Mouse (Mus musculus) CH12.LX (cell line): ENCODE results near the gene Ppp1r16b. TPM values are rescaled to one million over a fixed set of nuclear protein-coding genes. Genes with fewer than 3 reads are reported as not detected.
A peak's percentile ranks its signal among the peaks of the same experiment; 100 is the strongest.

Experiments
- DNase-seq: peaks from one replicate; pipeline ENCODE4 v3.0.0-alpha.2; 2013; ENCODE audit errors: extremely low read depth
- H3K27ac ChIP-seq: 2 replicates; pipeline ENCODE4 v1.5.1; 2012; ENCODE audit warnings: low read depth, mild to moderate bottlenecking, control low read depth, moderate library complexity; ENCODE audit not compliant: insufficient read depth
- H3K27me3 ChIP-seq: replicated peaks from 2 replicates; pipeline ENCODE3; 2012; ENCODE audit warnings: inconsistent platforms
- H3K36me3 ChIP-seq, 2 experiments: replicated peaks in 1 of 2; 2 replicates each; pipeline versions ENCODE3 to v1.6.1; 2012; ENCODE audit warnings: inconsistent platforms in 1 of 2, low read length in 1 of 2, mild to moderate bottlenecking in 1 of 2, mixed read lengths in 1 of 2, moderate library complexity in 1 of 2; ENCODE audit not compliant: control insufficient read depth in 1 of 2, insufficient read depth in 1 of 2
- H3K4me1 ChIP-seq, 2 experiments: 2 replicates each; pipeline ENCODE4 v1.6.1; 2012; ENCODE audit warnings: inconsistent platforms in 1 of 2, moderate library complexity in 1 of 2; ENCODE audit not compliant: insufficient read depth in 2 of 2, control insufficient read depth in 1 of 2
- H3K4me2 ChIP-seq: 2 replicates; pipeline ENCODE4 v1.6.1; 2012; ENCODE audit warnings: low read depth, mild to moderate bottlenecking, control low read depth; ENCODE audit not compliant: poor library complexity, insufficient read depth, severe bottlenecking
- H3K4me3 ChIP-seq, 3 experiments: fragments of 150-350 bp in 1 of 3; sonication (generic) in 1 of 3; replicated peaks in 1 of 3; 2 replicates each; pipeline versions ENCODE3 to v1.5.1; 2011 to 2012; ENCODE audit warnings: low read depth in 2 of 3, low read length in 2 of 3, mild to moderate bottlenecking in 2 of 3, moderate library complexity in 2 of 3, control low read depth in 1 of 3, improper control_type of control experiment in 1 of 3, inconsistent platforms in 1 of 3, mixed read lengths in 1 of 3; ENCODE audit not compliant: poor library complexity in 1 of 3
- H3K79me2 ChIP-seq: replicated peaks from 2 replicates; pipeline ENCODE4 v1.6.1; 2012; ENCODE audit warnings: mild to moderate bottlenecking, moderate library complexity; ENCODE audit not compliant: control insufficient read depth, poor library complexity, insufficient read depth, severe bottlenecking; ENCODE audit errors: extremely low read depth
- H3K9ac ChIP-seq: 2 replicates; pipeline ENCODE4 v1.6.1; 2012; ENCODE audit warnings: low read depth, mild to moderate bottlenecking, control low read depth, moderate library complexity; ENCODE audit not compliant: insufficient read depth
- H3K9me3 ChIP-seq: replicated peaks from 2 replicates; pipeline ENCODE3; 2012; ENCODE audit warnings: low read length, inconsistent platforms, mixed read lengths
- CHD1 ChIP-seq: IDR thresholded peaks from 2 replicates; pipeline ENCODE4 v1.6.1; 2012; ENCODE audit warnings: low read depth, low read length, improper control_type of control experiment, inconsistent platforms
- CHD2 ChIP-seq: IDR thresholded peaks from 2 replicates; pipeline ENCODE4 v1.6.1; 2011; ENCODE audit warnings: low read length, improper control_type of control experiment
- E2F4 ChIP-seq: IDR thresholded peaks from 2 replicates; pipeline ENCODE4 v1.6.1; 2011; ENCODE audit warnings: low read depth, low read length, improper control_type of control experiment; ENCODE audit not compliant: insufficient replicate concordance
- ELF1 ChIP-seq: IDR thresholded peaks from 2 replicates; pipeline ENCODE4 v1.6.1; 2014; ENCODE audit warnings: low read depth, mild to moderate bottlenecking, inconsistent platforms, low read length, improper control_type of control experiment
- EP300 ChIP-seq: IDR thresholded peaks from 2 replicates; pipeline ENCODE4 v1.6.1; 2011; ENCODE audit warnings: low read length, improper control_type of control experiment
- GABPA ChIP-seq: IDR thresholded peaks from 2 replicates; pipeline ENCODE4 v1.6.1; 2012; ENCODE audit warnings: low read depth, low read length, improper control_type of control experiment, inconsistent platforms; ENCODE audit not compliant: insufficient replicate concordance
- IRF4 ChIP-seq: IDR thresholded peaks from 2 replicates; pipeline ENCODE4 v1.6.1; 2014; ENCODE audit warnings: low read depth, mild to moderate bottlenecking, inconsistent platforms, low read length, improper control_type of control experiment
- JUN ChIP-seq: IDR thresholded peaks from 2 replicates; pipeline ENCODE4 v1.6.1; 2011; ENCODE audit warnings: low read depth, mild to moderate bottlenecking, low read length, improper control_type of control experiment, moderate library complexity; ENCODE audit not compliant: insufficient read depth
- MAFK ChIP-seq: IDR thresholded peaks from 2 replicates; pipeline ENCODE4 v1.6.1; 2011; ENCODE audit warnings: low read length, improper control_type of control experiment; ENCODE audit not compliant: insufficient replicate concordance
- MAX ChIP-seq: IDR thresholded peaks from 2 replicates; pipeline ENCODE4 v1.6.1; 2011; ENCODE audit warnings: low read length, improper control_type of control experiment
- MAZ ChIP-seq: IDR thresholded peaks from 2 replicates; pipeline ENCODE4 v1.6.1; 2012; ENCODE audit warnings: low read depth, mild to moderate bottlenecking, inconsistent platforms, low read length, improper control_type of control experiment, moderate library complexity
- MEF2A ChIP-seq: IDR thresholded peaks from 2 replicates; pipeline ENCODE4 v1.6.1; 2014; ENCODE audit warnings: low read depth, mild to moderate bottlenecking, inconsistent platforms, low read length, improper control_type of control experiment, borderline replicate concordance
- MXI1 ChIP-seq: IDR thresholded peaks from 2 replicates; pipeline ENCODE4 v1.6.1; 2011; ENCODE audit warnings: mild to moderate bottlenecking, low read depth, low read length, improper control_type of control experiment
- MYC ChIP-seq: IDR thresholded peaks from 2 replicates; pipeline ENCODE4 v1.6.1; 2011; ENCODE audit warnings: low read depth, mild to moderate bottlenecking, improper control_type of control experiment, low read length
- NELFE ChIP-seq: IDR thresholded peaks from 2 replicates; pipeline ENCODE4 v1.6.1; 2011; ENCODE audit warnings: low read depth, low read length, improper control_type of control experiment
- PAX5 ChIP-seq: IDR thresholded peaks from 2 replicates; pipeline ENCODE4 v1.6.1; 2012; ENCODE audit warnings: low read length, inconsistent platforms, mixed read lengths
- POLR2A ChIP-seq: IDR thresholded peaks from 2 replicates; pipeline ENCODE4 v1.6.1; 2011; ENCODE audit warnings: low read depth, mild to moderate bottlenecking, improper control_type of control experiment, low read length
- POLR2AphosphoS2 ChIP-seq: IDR thresholded peaks from 2 replicates; pipeline ENCODE4 v1.6.1; 2011; ENCODE audit warnings: low read depth, low read length, improper control_type of control experiment
- RAD21 ChIP-seq: IDR thresholded peaks from 2 replicates; pipeline ENCODE4 v1.6.1; 2011; ENCODE audit warnings: low read depth, mild to moderate bottlenecking, low read length, improper control_type of control experiment, moderate library complexity
- RCOR1 ChIP-seq: conservative IDR thresholded peaks from 2 replicates; pipeline ENCODE4 v1.6.1; 2012; ENCODE audit warnings: low read depth, mild to moderate bottlenecking, inconsistent platforms, low read length, improper control_type of control experiment
- SMC3 ChIP-seq: IDR thresholded peaks from 2 replicates; pipeline ENCODE4 v1.6.1; 2011; ENCODE audit warnings: low read depth, low read length, improper control_type of control experiment
- TBP ChIP-seq: conservative IDR thresholded peaks from 2 replicates; pipeline ENCODE4 v1.6.1; 2011; ENCODE audit warnings: low read depth, low read length, improper control_type of control experiment
- UBTF ChIP-seq: IDR thresholded peaks from 2 replicates; pipeline ENCODE4 v1.6.1; 2012; ENCODE audit warnings: low read depth, mild to moderate bottlenecking, inconsistent platforms, low read length, improper control_type of control experiment, moderate library complexity
- USF1 ChIP-seq: IDR thresholded peaks from 2 replicates; pipeline ENCODE4 v1.6.1; 2014; ENCODE audit warnings: low read depth, mild to moderate bottlenecking, inconsistent platforms, low read length, improper control_type of control experiment
- ZKSCAN1 ChIP-seq: IDR thresholded peaks from 2 replicates; pipeline ENCODE4 v1.6.1; 2012; ENCODE audit warnings: low read depth, inconsistent platforms, low read length, improper control_type of control experiment, borderline replicate concordance
- ZMIZ1 ChIP-seq: IDR thresholded peaks from 2 replicates; pipeline ENCODE4 v1.6.1; 2012; ENCODE audit warnings: low read depth, mild to moderate bottlenecking, inconsistent platforms, low read length, improper control_type of control experiment
- ZNF384 ChIP-seq: IDR thresholded peaks from 2 replicates; pipeline ENCODE4 v1.6.1; 2012; ENCODE audit warnings: low read depth, low read length, improper control_type of control experiment, inconsistent platforms
- dilution Hi-C: fragments of 300-500 bp; cut with MboI; formaldehyde crosslinking; loops from 2 replicates; pipeline ENCODE4 v1.14.3; 2020; ENCODE audit warnings: low sequenced_read_pairs; ENCODE audit not compliant: extremely low pct_unique_long_range_greater_than_20kb, extremely low pct_ligation_motif_present
- in situ Hi-C: fragments of 300-500 bp; cut with MboI; formaldehyde crosslinking; loops from 3 replicates; pipeline ENCODE4 v1.14.3; 2019; ENCODE audit warnings: low sequenced_read_pairs, low pct_ligation_motif_present, low pct_unique_long_range_greater_than_20kb, mixed read lengths
- polyA plus RNA-seq: library from polyadenylated mRNA; unstranded; fragments of >175 nt; gene quantifications from 2 replicates; pipeline ENCODE4 v1.2.1, GENCODE M21; 2012; ENCODE audit warnings: low read depth; ENCODE audit not compliant: insufficient read length
- total RNA-seq, 2 experiments: library from RNA; depleted of rRNA; stranded (reverse); fragments of 300-350 nt in 1 of 2; fragments of >200 nt in 1 of 2; gene quantifications; 2 replicates each; pipeline ENCODE4 v1.2.3; 2012 to 2014

Gene Ppp1r16b
- total and polyA plus RNA-seq, 3 experiments = 37.7 to 55.7 (median 52.0) TPM

GRCm38 (mm10) chr2:158680357-158680889 lies 15.2 kb downstream of the Ppp1r16b start:
- TF ChIP-seq RAD21 (no peak), USF1 (no peak), MAZ (0 out of 2 replicates have a peak, but pooled peaks have one; percentile 35), CHD2 (peak; percentile 55; the same call in 1 of the 2 replicates), MAX (no peak), MYC (no peak), UBTF (no peak), NELFE (no peak), TBP (no peak), POLR2AphosphoS2 (no peak), EP300 (0 out of 2 replicates have a peak, but pooled peaks have one; percentile 19), SMC3 (no peak), MEF2A (no peak), ZKSCAN1 (no peak), ZNF384 (peak; percentile 89), MXI1 (peak; percentile 33; the same call in 1 of the 2 replicates)
- TF ChIP-seq, all 38 proteins: peak for 5
- Histone ChIP-seq H3K9me3 (no peaks in the 10 kb centered on the region), H3K36me3 (peaks cover 6 to 73% of the 10 kb centered on the region in 2 experiments), H3K79me2 (peaks cover 92% of the 10 kb centered on the region), H3K4me1 (peaks cover 57 to 96% of the 10 kb centered on the region in 2 experiments), H3K4me2 (peak overlapping the region; percentile 48), H3K9ac (peak overlapping the region; percentile 28; the same call in 1 of the 2 replicates), H3K27me3 (no peaks in the 10 kb centered on the region), H3K27ac (peak overlapping the region; percentile 11; the same call in 1 of the 2 replicates), H3K4me3 (no peak overlapping the region)
- DNase-seq = no peak
- dilution Hi-C loops = no loop called here
- in situ Hi-C loops = no loop called here

- H3K27ac ChIP-seq = peak overlapping the region; percentile 99
- dilution Hi-C loops (no loop called here), in situ Hi-C loops (no loop called here)
- peaks cover 56 to 95% of the 10 kb centered on the region in 2 experiments for H3K4me1 ChIP-seq
- peak overlapping the region; percentile 17 for H3K9ac ChIP-seq
- TF ChIP-seq NELFE = no peak
- no peak for TF ChIP-seq JUN
- no peak for TF ChIP-seq RCOR1
- TF ChIP-seq MXI1 = no peak
- TF ChIP-seq SMC3 = no peak
- TF ChIP-seq UBTF = no peak
- no peak for TF ChIP-seq MYC
- TF ChIP-seq RAD21 = no peak
- no peak for TF ChIP-seq EP300
- TF ChIP-seq IRF4 = no peak
- no peak for TF ChIP-seq GABPA
- TF ChIP-seq ELF1 = no peak
- no peak for TF ChIP-seq ZMIZ1
- no peak for TF ChIP-seq E2F4
- TF ChIP-seq POLR2A = no peak
- TF ChIP-seq ZNF384 = no peak
- TF ChIP-seq PAX5 = no peak
- no peak for TF ChIP-seq POLR2AphosphoS2
- TF ChIP-seq CHD1 = no peak
- no peak for TF ChIP-seq MAFK
- H3K4me2 ChIP-seq = peak overlapping the region; percentile 74
- no peak for DNase-seq
- no peaks in the 10 kb centered on the region for H3K27me3 ChIP-seq
- peaks cover 92% of the 10 kb centered on the region for H3K79me2 ChIP-seq
- H3K36me3 ChIP-seq = peaks cover 6 to 70% of the 10 kb centered on the region in 2 experiments
- H3K9me3 ChIP-seq = no peaks in the 10 kb centered on the region
- no peak overlapping the region for H3K4me3 ChIP-seq
Observed at GRCm38 (mm10) chr2:158681714-158682113, 16.5 kb downstream of the Ppp1r16b start.
